Mouse (Mus musculus) neutrophil, adult 65 days (primary cell): ENCODE data around the gene Fra10ac1. TPM values are rescaled to one million over a fixed set of nuclear protein-coding genes. Genes with fewer than 3 reads are reported as not detected.

ENCODE experiments used
- total RNA-seq: library from RNA; stranded (reverse); gene quantifications from 2 replicates; pipeline ENCODE4 v1.2.4, GENCODE M21; 2023

Gene Fra10ac1
- total RNA-seq: 5.2 and 5.4 TPM in 2 replicates

DNA sequence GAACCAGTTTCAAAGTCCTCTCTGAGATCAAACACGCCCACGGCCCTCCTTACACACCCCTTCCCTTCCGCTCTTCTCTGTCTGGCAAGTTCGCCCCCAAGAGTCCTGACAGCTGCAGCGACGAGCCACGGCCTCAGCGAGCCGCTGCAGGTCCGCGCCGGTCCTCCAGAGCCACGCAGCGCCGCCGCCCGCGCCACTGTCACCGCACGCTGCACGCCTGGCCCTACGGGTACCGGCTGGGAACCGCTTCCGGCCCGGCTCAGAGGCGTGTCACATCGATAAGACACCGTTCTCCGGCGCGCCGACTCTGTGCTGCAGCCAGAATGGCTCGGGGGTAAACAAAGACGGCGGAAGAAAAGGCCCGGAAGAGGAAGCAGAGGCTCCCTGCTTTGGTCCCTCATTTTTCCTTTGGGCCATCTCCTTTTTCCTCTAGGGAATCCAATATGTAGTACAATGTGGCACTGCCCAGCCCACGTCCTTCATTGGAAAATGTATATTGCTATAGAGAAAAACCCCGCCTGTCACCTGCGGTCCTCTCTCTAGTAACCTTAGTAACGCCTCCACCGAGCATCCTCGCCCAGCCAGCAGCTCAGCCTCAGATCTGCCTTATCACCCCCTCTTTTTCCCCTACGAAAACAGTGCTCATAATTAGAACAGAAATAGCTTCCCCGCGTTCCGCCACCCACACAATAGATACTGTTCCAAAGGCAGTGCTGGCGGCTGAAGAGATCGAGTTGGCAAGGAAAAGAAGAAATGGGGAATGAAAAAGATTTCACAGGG, at the start of gene Fra10ac1:
Gene Fra10ac1 (minus strand): TSS at position 252 of the 780 bp plus-strand sequence.

GRCm38 (mm10) chr19:38264505-38265500, 40.8 kb upstream of the Fra10ac1 start, which contains the start of gene Lgi1:
Gene Lgi1 (plus strand): TSS chr19:38264536.

Other genes with a start within 250 kb of the Fra10ac1 start
- 14.0 and 14.5 TPM in 2 replicates for gene Myof, start 180.6 kb downstream of the Fra10ac1 start, total RNA-seq
- gene Cep55, start 169.1 kb downstream of the Fra10ac1 start, total RNA-seq: 14.7 and 17.0 TPM in 2 replicates
- 0.39 TPM in 1 of 2 replicates, not detected in the other for gene Ffar4, start 127.1 kb downstream of the Fra10ac1 start, total RNA-seq
- not detected in 2 replicates for gene Rbp4, start 98.9 kb downstream of the Fra10ac1 start, total RNA-seq
- not detected in 2 replicates for gene Pde6c, start 91.4 kb downstream of the Fra10ac1 start, total RNA-seq
- not detected in 2 replicates for gene Lgi1, start 40.4 kb upstream of the Fra10ac1 start, total RNA-seq
- gene Slc35g1, start 171.8 kb upstream of the Fra10ac1 start, total RNA-seq: 0.59 and 0.85 TPM in 2 replicates